Mouse (Mus musculus) lung, adult 2 months (tissue): ENCODE data around the gene Trim34b.

Experiments used
- CTCF ChIP-seq: fragments of 200-500 bp; IDR thresholded peaks from 2 replicates; pipeline ENCODE4 v1.5.1; 2011; ENCODE audit warnings: mild to moderate bottlenecking, low read length, control low read depth; ENCODE audit not compliant: insufficient read depth
- POLR2A ChIP-seq: fragments of 200-500 bp; IDR thresholded peaks from 2 replicates; pipeline ENCODE4 v1.6.1; 2011; ENCODE audit warnings: low read depth, mild to moderate bottlenecking, control low read depth, low read length, borderline replicate concordance; ENCODE audit errors: extremely low read depth

- TF ChIP-seq CTCF (no peak), POLR2A (no peak; the same call in 1 of the 2 replicates)
Measured at GRCm38 (mm10) chr7:104352717-104353599, 23.7 kb downstream of the Trim34b start, which contains the start of gene Trim12c.
